Mouse (Mus musculus) limb, embryonic 12.5 days (tissue): Measurements from ENCODE around the gene Ppie. TPM values are rescaled to one million over a fixed set of nuclear protein-coding genes. Genes with fewer than 3 reads are reported as not detected.
A peak's percentile ranks its signal among the peaks of the same experiment; 100 is the strongest.

Experiments used
- ATAC-seq: fragments of 200-750 bp; cut with Nextera tagmentation; 2 replicates; pipeline ENCODE4 v1.8.0; 2017; ENCODE audit warnings: low read depth, moderate TSS enrichment; ENCODE audit not compliant: insufficient number of reproducible peaks, insufficient read depth, low FRiP score, low TSS enrichment
- H3K27ac ChIP-seq: fragments of 300-500 bp; sonication (generic); 2 replicates; pipeline ENCODE4 v1.5.1; 2016; ENCODE audit warnings: mild to moderate bottlenecking, moderate library complexity
- H3K27me3 ChIP-seq: fragments of 300-500 bp; sonication (generic); 2 replicates; pipeline ENCODE4 v1.6.1; 2016; ENCODE audit warnings: mild to moderate bottlenecking, moderate library complexity
- H3K36me3 ChIP-seq: fragments of 300-500 bp; sonication (generic); 2 replicates; pipeline ENCODE4 v1.6.1; 2016; ENCODE audit warnings: mild to moderate bottlenecking, moderate library complexity
- H3K4me1 ChIP-seq: fragments of 300-500 bp; sonication (generic); replicated peaks from 2 replicates; pipeline ENCODE4 v1.6.1; 2016
- H3K4me2 ChIP-seq: fragments of 300-500 bp; sonication (generic); 2 replicates; pipeline ENCODE4 v1.6.1; 2016; ENCODE audit warnings: mild to moderate bottlenecking, moderate library complexity
- H3K4me3 ChIP-seq: fragments of 300-500 bp; sonication (generic); replicated peaks from 2 replicates; pipeline ENCODE4 v1.5.1; 2016; ENCODE audit warnings: mild to moderate bottlenecking
- H3K9ac ChIP-seq: fragments of 300-500 bp; sonication (generic); replicated peaks from 2 replicates; pipeline ENCODE4 v1.6.1; 2016; ENCODE audit warnings: mild to moderate bottlenecking, moderate library complexity
- H3K9me3 ChIP-seq: fragments of 300-500 bp; sonication (generic); 2 replicates; pipeline ENCODE4 v1.6.1; 2016; ENCODE audit warnings: mild to moderate bottlenecking, moderate library complexity
- WGBS: fragments of 180-500 bp; shearing (Covaris S2); methylation state at CpG from one replicate; pipeline ENCODE4 v1.1.7; 2016; 5-methylcytosine and 5-hydroxymethylcytosine counted together
- polyA plus RNA-seq: library from polyadenylated mRNA; unstranded; fragments of >200 nt; fragmentation: Nextera tagmentation; extraction: Ambion mirVana; gene quantifications from 2 replicates; pipeline ENCODE4 v1.2.1, GENCODE M21; 2016

The Ppie gene
- polyA plus RNA-seq, 1 experiment from 2014 or later, result 114 TPM

GRCm38 (mm10) chr4:123086381-123086780 is 53.4 kb downstream of the Ppie start:
- WGBS, result 87% methylated on average over 4 of the region's 4 CpGs
- no peak for ATAC-seq

GRCm38 (mm10) chr4:123085290-123085689 is 54.5 kb downstream of the Ppie start:
- Histone ChIP-seq H3K9me3 (no peaks in the 10 kb centered on the region), H3K27ac (no peak overlapping the region), H3K9ac (no peak overlapping the region), H3K4me2 (no peak overlapping the region), H3K4me3 (no peak overlapping the region), H3K36me3 (no peaks in the 10 kb centered on the region), H3K4me1 (no peaks in the 10 kb centered on the region), H3K27me3 (peaks cover 10% of the 10 kb centered on the region; the same call in 1 of the 2 replicates)
- 69% methylated on average over 2 of the region's 2 CpGs for WGBS
- no peak for ATAC-seq

More at GRCm38 (mm10) chr4:123086381-123086780, 53.4 kb downstream of the Ppie start:
- H3K4me3 ChIP-seq, result no peak overlapping the region
- 0 out of 2 replicates have a peak, but pooled peaks cover 3% of the 10 kb centered on the region for H3K27me3 ChIP-seq
- H3K9me3 ChIP-seq, result no peaks in the 10 kb centered on the region
- H3K36me3 ChIP-seq, result no peaks in the 10 kb centered on the region
- no peak overlapping the region for H3K27ac ChIP-seq
- H3K4me1 ChIP-seq, result no peaks in the 10 kb centered on the region
- H3K4me2 ChIP-seq, result no peak overlapping the region
- H3K9ac ChIP-seq, result no peak overlapping the region

- Histone ChIP-seq H3K9me3 (no peaks in the 10 kb centered on the region), H3K27ac (no peak overlapping the region), H3K4me1 (no peaks in the 10 kb centered on the region), H3K4me2 (no peak overlapping the region), H3K27me3 (peaks cover 10% of the 10 kb centered on the region; the same call in 1 of the 2 replicates), H3K4me3 (no peak overlapping the region), H3K9ac (no peak overlapping the region), H3K36me3 (no peaks in the 10 kb centered on the region)
- WGBS, result 66% methylated on average over 13 of the region's 13 CpGs
- ATAC-seq, result no peak
These were observed 56.3 kb downstream of the Ppie start for GRCm38 (mm10) chr4:123083323-123083902.

GRCm38 (mm10) chr4:123082283-123083163 is 57.2 kb downstream of the Ppie start:
- no peak overlapping the region for H3K9ac ChIP-seq
- H3K4me3 ChIP-seq, result no peak overlapping the region
- H3K36me3 ChIP-seq, result no peaks in the 10 kb centered on the region
- H3K9me3 ChIP-seq, result no peaks in the 10 kb centered on the region
- no peak overlapping the region for H3K27ac ChIP-seq
- no peak overlapping the region for H3K4me2 ChIP-seq
- ATAC-seq, result 0 out of 2 replicates have a peak, but pooled peaks have one; percentile 49
- peaks cover 10% of the 10 kb centered on the region; the same call in 1 of the 2 replicates for H3K27me3 ChIP-seq
- no peaks in the 10 kb centered on the region for H3K4me1 ChIP-seq
- 75% methylated on average over 20 of the region's 20 CpGs for WGBS

GRCm38 (mm10) chr4:123080791-123081190 is 59.0 kb downstream of the Ppie start:
- H3K27me3 ChIP-seq, result peaks cover 10% of the 10 kb centered on the region; the same call in 1 of the 2 replicates
- no peaks in the 10 kb centered on the region for H3K9me3 ChIP-seq
- 44% methylated on average over 13 of the region's 13 CpGs for WGBS
- H3K27ac ChIP-seq, result no peak overlapping the region
- no peak overlapping the region for H3K9ac ChIP-seq
- no peak overlapping the region for H3K4me3 ChIP-seq
- H3K4me1 ChIP-seq, result no peaks in the 10 kb centered on the region
- H3K4me2 ChIP-seq, result no peak overlapping the region
- ATAC-seq, result no peak
- H3K36me3 ChIP-seq, result no peaks in the 10 kb centered on the region

GRCm38 (mm10) chr4:123078231-123078630 is 61.5 kb downstream of the Ppie start:
- no peak overlapping the region for H3K27ac ChIP-seq
- H3K9ac ChIP-seq, result no peak overlapping the region
- ATAC-seq, result no peak
- H3K4me3 ChIP-seq, result no peak overlapping the region
- no peak overlapping the region for H3K4me2 ChIP-seq
- no peaks in the 10 kb centered on the region for H3K36me3 ChIP-seq
- H3K9me3 ChIP-seq, result no peaks in the 10 kb centered on the region
- peaks cover 13% of the 10 kb centered on the region for H3K27me3 ChIP-seq
- 80% methylated on average over 4 of the region's 4 CpGs for WGBS
- no peaks in the 10 kb centered on the region for H3K4me1 ChIP-seq

Other genes starting within 250 kb of the Ppie start
- gene Mfsd2a, start 178.8 kb downstream of the Ppie start, polyA plus RNA-seq, result 7.8 and 8.6 TPM in 2 replicates
- gene Mycl, start 144.3 kb downstream of the Ppie start, polyA plus RNA-seq, result 42.8 and 46.3 TPM in 2 replicates
- gene Trit1, start 123.4 kb downstream of the Ppie start, polyA plus RNA-seq, result 18.3 and 20.6 TPM in 2 replicates
- gene Bmp8b, start 34.8 kb downstream of the Ppie start, polyA plus RNA-seq, result 0.19 and 0.68 TPM in 2 replicates
- not detected in 2 replicates for gene Oxct2b, start 23.7 kb downstream of the Ppie start, polyA plus RNA-seq
- 0.10 and 0.73 TPM in 2 replicates for gene Hpcal4, start 43.3 kb upstream of the Ppie start, polyA plus RNA-seq
- gene Nt5c1a, start 61.6 kb upstream of the Ppie start, polyA plus RNA-seq, result not detected in 2 replicates
- gene Heyl, start 93.6 kb upstream of the Ppie start, polyA plus RNA-seq, result 2.8 and 3.2 TPM in 2 replicates
- 39.9 and 41.7 TPM in 2 replicates for gene Pabpc4, start 122.4 kb upstream of the Ppie start, polyA plus RNA-seq
- not detected in 2 replicates for gene Oxct2a, start 183.7 kb upstream of the Ppie start, polyA plus RNA-seq
- 0.51 and 0.81 TPM in 2 replicates for gene Bmp8a, start 203.3 kb upstream of the Ppie start, polyA plus RNA-seq